Mouse (Mus musculus) neural tube, embryonic 13.5 days (tissue): ENCODE measurements around the gene Tssk6. TPM values are rescaled to one million over a fixed set of nuclear protein-coding genes. Genes with fewer than 3 reads are reported as not detected.

Source experiments
- ATAC-seq: fragments of 200-750 bp; cut with Nextera tagmentation; 2 replicates; pipeline ENCODE4 v1.8.0; 2017; ENCODE audit warnings: low read depth, mild to moderate bottlenecking, moderate TSS enrichment, moderate library complexity
- H3K27ac ChIP-seq: fragments of 300-500 bp; sonication (generic); replicated peaks from 2 replicates; pipeline ENCODE4 v1.5.1; 2015; ENCODE audit warnings: moderate library complexity, mild to moderate bottlenecking, inconsistent platforms
- H3K27me3 ChIP-seq: fragments of 300-500 bp; sonication (generic); 2 replicates; pipeline ENCODE4 v1.6.1; 2015; ENCODE audit warnings: mild to moderate bottlenecking, inconsistent platforms
- H3K36me3 ChIP-seq: fragments of 300-500 bp; sonication (generic); 2 replicates; pipeline ENCODE4 v1.6.1; 2015; ENCODE audit warnings: mild to moderate bottlenecking, inconsistent platforms
- H3K4me1 ChIP-seq: fragments of 300-500 bp; sonication (generic); replicated peaks from 2 replicates; pipeline ENCODE4 v1.6.1; 2015; ENCODE audit warnings: inconsistent platforms
- H3K4me2 ChIP-seq: fragments of 300-500 bp; sonication (generic); 2 replicates; pipeline ENCODE4 v1.6.1; 2015; ENCODE audit warnings: inconsistent platforms, mild to moderate bottlenecking, moderate library complexity
- H3K4me3 ChIP-seq: fragments of 300-500 bp; sonication (generic); 2 replicates; pipeline ENCODE4 v1.5.1; 2015; ENCODE audit warnings: mild to moderate bottlenecking, inconsistent platforms
- H3K9ac ChIP-seq: fragments of 300-500 bp; sonication (generic); 2 replicates; pipeline ENCODE4 v1.6.1; 2015; ENCODE audit warnings: moderate library complexity, mild to moderate bottlenecking, inconsistent platforms
- H3K9me3 ChIP-seq: fragments of 300-500 bp; sonication (generic); 2 replicates; pipeline ENCODE4 v1.6.1; 2016; ENCODE audit warnings: inconsistent platforms
- WGBS: fragments of 180-500 bp; shearing (Covaris S2); methylation state at CpG from one replicate; pipeline ENCODE4 v1.1.7; 2015; 5-methylcytosine and 5-hydroxymethylcytosine counted together
- polyA plus RNA-seq: library from polyadenylated mRNA; unstranded; fragments of >200 nt; fragmentation: Nextera tagmentation; extraction: Ambion mirVana; gene quantifications from 2 replicates; pipeline ENCODE4 v1.2.1, GENCODE M21; 2015

The Tssk6 gene
- polyA plus RNA-seq, 1 experiment from 2014 or later = 3.4 TPM

GRCm38 (mm10) chr8:69904096-69904495, 2.1 kb downstream of the Tssk6 start:
- Histone ChIP-seq H3K4me1 (peaks cover 43% of the 10 kb centered on the region), H3K36me3 (peaks cover 19% of the 10 kb centered on the region), H3K27me3 (no peaks in the 10 kb centered on the region), H3K4me3 (no peak overlapping the region), H3K9ac (peak overlapping the region; percentile 64; the same call in 1 of the 2 replicates), H3K27ac (no peak overlapping the region), H3K4me2 (peak overlapping the region; percentile 93), H3K9me3 (no peaks in the 10 kb centered on the region)
- WGBS = 80% methylated on average over 8 of the region's 8 CpGs
- ATAC-seq = no peak

DNA sequence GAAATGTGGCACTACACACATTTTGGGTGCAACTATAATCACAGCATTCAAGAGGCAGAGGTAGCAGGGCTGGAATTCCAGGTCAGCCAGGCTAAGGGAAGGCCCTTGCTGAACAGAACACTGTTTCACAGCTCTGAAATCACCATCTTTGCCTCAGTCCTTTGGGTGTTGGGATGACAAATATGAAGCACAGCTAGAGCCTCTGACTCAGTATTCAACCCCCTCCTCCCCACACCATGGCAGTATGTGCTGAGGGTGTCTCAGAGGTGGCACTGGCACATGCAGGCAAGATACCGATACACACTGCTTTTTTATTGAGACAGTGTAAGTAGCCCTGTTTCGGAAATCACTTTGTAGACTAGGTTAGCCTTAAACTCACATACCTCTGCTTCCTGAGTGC, 4.3 kb downstream of the Tssk6 start:
- Histone ChIP-seq H3K4me3 (no peak overlapping the region), H3K27me3 (no peaks in the 10 kb centered on the region), H3K4me2 (no peak overlapping the region), H3K9me3 (no peaks in the 10 kb centered on the region), H3K27ac (no peak overlapping the region), H3K9ac (no peak overlapping the region), H3K4me1 (peaks cover 25% of the 10 kb centered on the region), H3K36me3 (peaks cover 40% of the 10 kb centered on the region)
- WGBS = 94% methylated on average over 2 of the region's 2 CpGs
- ATAC-seq = no peak

DNA sequence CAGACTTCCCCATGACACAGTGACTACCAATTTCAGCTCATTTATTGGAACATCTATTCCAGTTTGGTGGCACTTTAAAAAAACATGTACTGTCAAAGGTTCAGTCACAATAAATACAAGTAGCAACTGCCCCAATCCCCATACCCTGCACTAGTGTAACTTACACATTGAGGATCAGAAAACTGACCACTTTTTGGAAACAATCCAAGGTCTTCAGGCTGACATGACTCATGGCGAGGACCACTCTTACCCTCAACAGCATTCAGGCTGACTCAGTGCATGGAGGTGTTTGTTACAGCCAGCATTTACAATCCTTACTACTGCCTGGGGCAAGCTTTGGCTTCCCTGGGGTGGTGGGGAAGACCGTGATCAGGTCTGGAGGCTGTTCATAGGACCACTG, 5.1 kb downstream of the Tssk6 start:
- no peak overlapping the region for H3K4me3 ChIP-seq
- ATAC-seq = no peak
- 91% methylated on average over 2 of the region's 2 CpGs for WGBS

GRCm38 (mm10) chr8:69911917-69912316, 9.9 kb downstream of the Tssk6 start:
- no peaks in the 10 kb centered on the region for H3K27me3 ChIP-seq
- WGBS = 90% methylated on average over 13 of the region's 13 CpGs
- peaks cover 97% of the 10 kb centered on the region for H3K36me3 ChIP-seq

More for the DNA sequence above, 5.1 kb downstream of the Tssk6 start:
- Histone ChIP-seq H3K4me1 (peaks cover 20% of the 10 kb centered on the region), H3K9me3 (no peaks in the 10 kb centered on the region), H3K4me2 (no peak overlapping the region), H3K36me3 (peaks cover 49% of the 10 kb centered on the region), H3K27me3 (no peaks in the 10 kb centered on the region), H3K9ac (no peak overlapping the region), H3K27ac (no peak overlapping the region)

GRCm38 (mm10) chr8:69912478-69913074, 10.6 kb downstream of the Tssk6 start:
- no peak overlapping the region for H3K9ac ChIP-seq
- ATAC-seq = no peak
- H3K27ac ChIP-seq = no peak overlapping the region
- H3K4me1 ChIP-seq = no peaks in the 10 kb centered on the region
- no peaks in the 10 kb centered on the region for H3K27me3 ChIP-seq
- no peaks in the 10 kb centered on the region for H3K9me3 ChIP-seq
- H3K36me3 ChIP-seq = peaks cover 99% of the 10 kb centered on the region
- 89% methylated on average over 12 of the region's 12 CpGs for WGBS
- H3K4me2 ChIP-seq = no peak overlapping the region
- H3K4me3 ChIP-seq = no peak overlapping the region

More at GRCm38 (mm10) chr8:69911917-69912316, 9.9 kb downstream of the Tssk6 start:
- H3K4me3 ChIP-seq = no peak overlapping the region
- no peak overlapping the region for H3K27ac ChIP-seq
- no peaks in the 10 kb centered on the region for H3K9me3 ChIP-seq
- ATAC-seq = no peak
- no peak overlapping the region for H3K9ac ChIP-seq
- no peak overlapping the region for H3K4me2 ChIP-seq
- H3K4me1 ChIP-seq = no peaks in the 10 kb centered on the region

GRCm38 (mm10) chr8:69914526-69914925, 12.5 kb downstream of the Tssk6 start:
- 0 out of 2 replicates have a peak, but pooled peaks cover 3% of the 10 kb centered on the region for H3K4me1 ChIP-seq
- H3K4me3 ChIP-seq = no peak overlapping the region
- 91% methylated on average over 4 of the region's 4 CpGs for WGBS
- H3K36me3 ChIP-seq = peaks cover 83% of the 10 kb centered on the region
- no peak for ATAC-seq
- no peak overlapping the region for H3K27ac ChIP-seq
- H3K9ac ChIP-seq = no peak overlapping the region
- H3K4me2 ChIP-seq = no peak overlapping the region
- no peaks in the 10 kb centered on the region for H3K9me3 ChIP-seq
- no peaks in the 10 kb centered on the region for H3K27me3 ChIP-seq

DNA sequence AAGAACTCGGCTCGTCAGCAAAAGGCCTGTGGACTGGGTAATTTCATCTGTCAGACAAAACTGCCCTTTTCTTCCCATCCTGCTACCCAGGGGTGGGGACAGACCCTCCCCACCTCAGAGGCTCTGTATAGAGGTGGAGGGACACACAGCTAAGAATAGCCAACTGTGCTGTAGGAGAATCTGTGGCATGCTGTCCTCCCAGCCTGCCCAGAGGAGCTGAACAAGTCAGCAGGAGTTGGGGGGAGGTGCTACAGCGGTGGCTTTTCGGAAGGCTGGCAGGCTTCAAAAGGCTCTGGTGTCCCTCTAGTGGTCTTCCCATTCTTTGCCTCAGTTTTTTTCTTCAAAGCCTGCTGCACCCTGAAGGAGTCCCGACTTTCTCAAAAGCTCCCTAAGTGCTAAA, 13.8 kb downstream of the Tssk6 start:
- H3K36me3 ChIP-seq = peaks cover 71% of the 10 kb centered on the region
- H3K27ac ChIP-seq = no peak overlapping the region
- H3K27me3 ChIP-seq = no peaks in the 10 kb centered on the region
- WGBS = 58% methylated on average over 5 of the region's 5 CpGs
- no peak for ATAC-seq
- 0 out of 2 replicates have a peak overlapping the region, but pooled peaks have one; percentile 22 for H3K9ac ChIP-seq
- H3K9me3 ChIP-seq = no peaks in the 10 kb centered on the region
- no peak overlapping the region for H3K4me3 ChIP-seq
- H3K4me2 ChIP-seq = no peak overlapping the region
- H3K4me1 ChIP-seq = peaks cover 14% of the 10 kb centered on the region

GRCm38 (mm10) chr8:69918506-69918905, 16.5 kb downstream of the Tssk6 start:
- 0 out of 2 replicates have a peak, but pooled peaks have one; percentile 2 for ATAC-seq
- H3K9me3 ChIP-seq = no peaks in the 10 kb centered on the region
- H3K9ac ChIP-seq = no peak overlapping the region
- H3K36me3 ChIP-seq = peaks cover 43% of the 10 kb centered on the region
- H3K4me1 ChIP-seq = peaks cover 22% of the 10 kb centered on the region
- H3K4me2 ChIP-seq = no peak overlapping the region
- H3K27me3 ChIP-seq = no peaks in the 10 kb centered on the region
- no peak overlapping the region for H3K4me3 ChIP-seq
- H3K27ac ChIP-seq = no peak overlapping the region

DNA sequence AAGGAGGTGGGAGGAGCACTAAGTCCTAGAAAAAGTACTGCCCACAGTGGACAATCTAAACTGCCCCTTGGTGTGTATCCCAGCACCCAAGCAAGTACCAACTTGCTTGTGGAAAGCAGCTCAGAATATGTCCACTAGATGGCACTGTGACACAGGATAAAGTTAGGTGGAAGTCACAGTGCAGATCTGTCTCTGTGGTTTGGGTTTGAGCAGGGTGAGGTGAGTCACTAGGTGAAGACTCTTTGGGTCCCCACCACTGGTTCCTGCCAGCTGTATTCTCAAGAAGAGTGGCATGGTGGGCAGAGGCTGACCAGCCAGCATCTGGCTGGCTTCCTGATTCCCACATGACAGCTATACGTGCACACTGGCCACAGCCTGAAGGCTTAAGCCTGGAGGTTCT, 17.0 kb downstream of the Tssk6 start:
- Histone ChIP-seq H3K36me3 (peaks cover 38% of the 10 kb centered on the region), H3K9ac (no peak overlapping the region), H3K27me3 (no peaks in the 10 kb centered on the region), H3K4me3 (no peak overlapping the region), H3K27ac (no peak overlapping the region; the same call in 1 of the 2 replicates), H3K4me1 (peaks cover 22% of the 10 kb centered on the region), H3K4me2 (no peak overlapping the region), H3K9me3 (no peaks in the 10 kb centered on the region)
- ATAC-seq = peak; percentile 62
- 48% methylated on average over 1 of the region's 1 CpGs for WGBS

GRCm38 (mm10) chr8:69919876-69920662, 18.1 kb downstream of the Tssk6 start:
- Histone ChIP-seq H3K4me2 (peak overlapping the region; percentile 15), H3K4me1 (peaks cover 22% of the 10 kb centered on the region), H3K27me3 (no peaks in the 10 kb centered on the region), H3K9ac (peak overlapping the region; percentile 55), H3K27ac (peak overlapping the region; percentile 78), H3K9me3 (no peaks in the 10 kb centered on the region), H3K36me3 (peaks cover 28% of the 10 kb centered on the region), H3K4me3 (no peak overlapping the region)
- WGBS = 48% methylated on average over 11 of the region's 11 CpGs
- ATAC-seq = peak; percentile 69

DNA sequence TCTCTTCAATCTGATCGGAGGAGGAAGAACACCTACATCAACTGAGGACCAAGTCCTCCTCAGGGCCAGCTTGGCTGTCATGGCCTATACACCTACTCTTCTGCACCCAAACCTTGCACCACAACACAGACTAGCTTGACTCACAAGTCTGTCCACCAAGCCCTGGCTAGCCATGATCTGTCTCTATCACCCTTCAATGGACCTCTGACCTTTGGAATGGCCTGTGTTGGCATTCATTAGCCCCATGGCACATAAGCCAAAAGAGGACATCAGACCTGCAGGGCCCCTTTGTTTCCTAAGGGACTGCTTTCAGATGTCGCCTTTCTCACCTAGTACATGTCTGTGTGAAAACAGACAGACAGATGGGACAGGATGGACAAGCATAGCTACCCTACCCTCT, 19.2 kb downstream of the Tssk6 start:
- Histone ChIP-seq H3K36me3 (peaks cover 17% of the 10 kb centered on the region), H3K4me2 (no peak overlapping the region), H3K9ac (peak overlapping the region; percentile 55; the same call in 1 of the 2 replicates), H3K4me1 (peaks cover 22% of the 10 kb centered on the region), H3K27ac (peak overlapping the region; percentile 78), H3K27me3 (no peaks in the 10 kb centered on the region), H3K4me3 (no peak overlapping the region), H3K9me3 (no peaks in the 10 kb centered on the region)
- 84% methylated on average over 2 of the region's 2 CpGs for WGBS
- no peak for ATAC-seq

- Histone ChIP-seq H3K4me1 (peaks cover 22% of the 10 kb centered on the region), H3K27ac (no peak overlapping the region), H3K9me3 (no peaks in the 10 kb centered on the region), H3K4me2 (no peak overlapping the region), H3K9ac (no peak overlapping the region), H3K4me3 (no peak overlapping the region), H3K36me3 (no peaks in the 10 kb centered on the region), H3K27me3 (no peaks in the 10 kb centered on the region)
- 88% methylated on average over 1 of the region's 1 CpGs for WGBS
- no peak for ATAC-seq
These were observed 22.0 kb downstream of the Tssk6 start for GRCm38 (mm10) chr8:69923986-69924385.
